In the genomic region with DNA sequence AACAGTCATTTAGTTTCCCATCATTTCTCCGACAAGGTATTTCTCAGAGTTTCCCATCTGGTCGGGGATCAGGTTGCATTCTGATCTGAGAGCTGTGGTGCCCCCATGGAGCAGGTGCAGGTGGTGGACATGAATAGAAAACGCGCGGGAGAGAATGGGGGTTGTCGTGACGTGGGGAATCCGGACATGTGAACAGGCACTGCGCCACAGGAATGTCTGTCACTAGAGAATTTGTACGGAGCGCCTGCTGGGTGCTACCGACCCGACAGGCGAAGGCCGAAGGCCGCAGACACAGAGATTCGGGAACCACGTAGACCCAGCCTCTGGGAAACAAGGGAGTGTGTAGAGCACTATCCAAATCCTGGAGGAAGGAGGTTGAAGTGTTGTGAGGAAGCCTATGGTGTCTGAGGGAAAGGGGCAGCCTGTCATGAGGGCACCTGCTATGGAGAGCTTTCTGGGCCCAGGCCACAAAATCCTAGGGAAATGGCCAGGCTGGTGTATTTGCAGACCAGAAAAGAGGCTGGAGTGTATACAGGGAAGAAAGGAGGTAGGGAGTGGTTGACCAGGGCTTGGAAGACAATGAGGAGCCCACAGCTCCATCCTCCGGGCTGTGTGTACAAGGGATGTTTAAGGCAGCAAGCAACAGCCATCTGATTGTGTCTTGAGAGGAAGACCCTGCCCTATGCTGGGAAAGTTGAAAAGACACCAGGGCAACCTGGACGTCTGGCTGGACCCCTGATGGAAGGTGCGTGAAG, we compare ENCODE assay signal across 8 mouse cellular contexts. TPM values are rescaled to one million over a fixed set of nuclear protein-coding genes. Genes with fewer than 3 reads are reported as not detected.
A peak's percentile ranks its signal among the peaks of the same experiment; 100 is the strongest.
DNase-seq lines count a peak whose midpoint lies in the region; ATAC-seq lines count a peak whose summit lies in the region.

No protein-coding gene starts in this region.

- 8% methylated on average over 21 of the region's 21 CpGs for WGBS in forebrain, embryonic 12.5 days
- 6% methylated on average over 21 of the region's 21 CpGs for WGBS in heart, embryonic 16.5 days
- 10% methylated on average over 21 of the region's 21 CpGs for WGBS in liver, embryonic 13.5 days (ENCODE audit: insufficient replicate concordance)
- 8% methylated on average over 21 of the region's 21 CpGs for WGBS in neural tube, embryonic 12.5 days

- peak overlapping the region; percentile 72 for H3K9ac ChIP-seq in forebrain, embryonic 12.5 days
- peak overlapping the region; percentile 84 for H3K9ac ChIP-seq in heart, embryonic 16.5 days (ENCODE audit: low read length)
- H3K9ac ChIP-seq in liver, embryonic 13.5 days, result peak overlapping the region; percentile 52
- peak overlapping the region; percentile 64 for H3K9ac ChIP-seq in neural tube, embryonic 12.5 days

- peak; percentile 55 for DNase-seq in CD4-positive, CD25-positive, alpha-beta regulatory T cell, adult 2 months (ENCODE audit: low read depth, low spot score)
- DNase-seq in adrenal gland, postnatal 36 days, result peak; percentile 49 to 63
- peak; percentile 28 to 66 for DNase-seq in kidney, postnatal 36 days
- no peak for DNase-seq in liver, embryonic 13.5 days
- peak; percentile 57 for DNase-seq in testis, postnatal 10 days (ENCODE audit: low spot score)

- H3K36me3 ChIP-seq in forebrain, embryonic 12.5 days (replicated peaks), result 0 out of 2 replicates have a peak, but pooled peaks cover 3% of the 10 kb centered on the region
- 0 out of 2 replicates have a peak, but pooled peaks cover 2% of the 10 kb centered on the region for H3K36me3 ChIP-seq in heart, embryonic 16.5 days (ENCODE audit: control insufficient read depth, insufficient read depth)
- no peaks in the 10 kb centered on the region for H3K36me3 ChIP-seq in liver, embryonic 13.5 days
- H3K36me3 ChIP-seq in neural tube, embryonic 12.5 days, result no peaks in the 10 kb centered on the region

- H3K27ac ChIP-seq in forebrain, embryonic 12.5 days, result peak overlapping the region; percentile 27
- H3K27ac ChIP-seq in heart, embryonic 16.5 days (ENCODE audit: low read length), result peak overlapping the region; percentile 95
- no peak overlapping the region for H3K27ac ChIP-seq in liver, embryonic 13.5 days
- no peak overlapping the region for H3K27ac ChIP-seq in neural tube, embryonic 12.5 days

- H3K4me3 ChIP-seq in forebrain, embryonic 12.5 days (replicated peaks), result peak overlapping the region; percentile 58
- peak overlapping the region; percentile 84 for H3K4me3 ChIP-seq in heart, embryonic 16.5 days (ENCODE audit: low read length)
- peak overlapping the region; percentile 55 for H3K4me3 ChIP-seq in liver, embryonic 13.5 days (replicated peaks)
- H3K4me3 ChIP-seq in neural tube, embryonic 12.5 days, result peak overlapping the region; percentile 47

- H3K4me2 ChIP-seq in forebrain, embryonic 12.5 days, result peak overlapping the region; percentile 82
- peak overlapping the region; percentile 79 for H3K4me2 ChIP-seq in heart, embryonic 16.5 days (ENCODE audit: low read depth, low read length)
- H3K4me2 ChIP-seq in liver, embryonic 13.5 days, result peak overlapping the region; percentile 76
- H3K4me2 ChIP-seq in neural tube, embryonic 12.5 days (replicated peaks), result peak overlapping the region; percentile 79

- no peaks in the 10 kb centered on the region for H3K27me3 ChIP-seq in forebrain, embryonic 12.5 days
- H3K27me3 ChIP-seq in heart, embryonic 16.5 days (ENCODE audit: control insufficient read depth, insufficient read depth, low read length), result no peaks in the 10 kb centered on the region
- 0 out of 2 replicates have a peak, but pooled peaks cover 4% of the 10 kb centered on the region for H3K27me3 ChIP-seq in liver, embryonic 13.5 days
- no peaks in the 10 kb centered on the region for H3K27me3 ChIP-seq in neural tube, embryonic 12.5 days (replicated peaks)

- peaks cover 18% of the 10 kb centered on the region; the same call in 1 of the 2 replicates for H3K4me1 ChIP-seq in forebrain, embryonic 12.5 days
- H3K4me1 ChIP-seq in heart, embryonic 16.5 days (ENCODE audit: control insufficient read depth, insufficient read depth, low read length), result peaks cover 28% of the 10 kb centered on the region
- peaks cover 14% of the 10 kb centered on the region for H3K4me1 ChIP-seq in liver, embryonic 13.5 days (replicated peaks)
- H3K4me1 ChIP-seq in neural tube, embryonic 12.5 days, result 0 out of 2 replicates have a peak, but pooled peaks cover 3% of the 10 kb centered on the region

- no peaks in the 10 kb centered on the region for H3K9me3 ChIP-seq in forebrain, embryonic 12.5 days
- H3K9me3 ChIP-seq in heart, embryonic 16.5 days (replicated peaks; ENCODE audit: control insufficient read depth, low read length), result no peaks in the 10 kb centered on the region
- H3K9me3 ChIP-seq in liver, embryonic 13.5 days (replicated peaks), result no peaks in the 10 kb centered on the region
- H3K9me3 ChIP-seq in neural tube, embryonic 12.5 days, result no peaks in the 10 kb centered on the region

- ATAC-seq in forebrain, embryonic 12.5 days (ENCODE audit: low FRiP score), result peak; percentile 66
- peak; percentile 62 for ATAC-seq in heart, embryonic 16.5 days (replicated peaks; ENCODE audit: extremely low read depth, insufficient read depth, low FRiP score)
- ATAC-seq in liver, embryonic 13.5 days (ENCODE audit: low read depth), result peak; percentile 16
- peak; percentile 59 for ATAC-seq in neural tube, embryonic 12.5 days (ENCODE audit: low FRiP score, low read depth)

RNA-seq across cellular contexts. Expression of a gene that starts 1.0 kb away (rescaled TPM):
- 10 to 100 TPM; 20.3 to 21.3 TPM for total RNA-seq in adrenal gland, postnatal 36 days (2021)
- polyA plus RNA-seq in forebrain, embryonic 12.5 days (2016; fragmentation: Nextera tagmentation; extraction: Ambion mirVana), result 18.4 and 21.7 TPM in 2 replicates
- polyA plus RNA-seq in heart, embryonic 16.5 days (2015; fragmentation: Nextera tagmentation; extraction: Ambion mirVana), result 43.9 and 50.1 TPM in 2 replicates
- polyA plus RNA-seq in liver, embryonic 13.5 days (2015; fragmentation: Nextera tagmentation; extraction: Ambion mirVana), result 1.9 and 2.1 TPM in 2 replicates
- 20.4 and 24.3 TPM in 2 replicates for polyA plus RNA-seq in neural tube, embryonic 12.5 days (2016; fragmentation: Nextera tagmentation; extraction: Ambion mirVana)

Comparison
In these comparisons a context has a peak if more than half of its experiments do, and no peak if none do; other contexts are left out.
1. ATAC-seq: peak in every context shown above with its lines; median percentile 66 in forebrain, embryonic 12.5 days; 62 in heart, embryonic 16.5 days; 59 in neural tube, embryonic 12.5 days; 16 in liver, embryonic 13.5 days.
2. H3K27ac ChIP-seq: peak in forebrain, embryonic 12.5 days (single experiment) and heart, embryonic 16.5 days (single experiment); none in liver, embryonic 13.5 days (single experiment) and neural tube, embryonic 12.5 days (single experiment).
3. Peak in every context shown above with its lines, with median percentiles within 50 percentile points of each other: H3K4me2 ChIP-seq, H3K4me3 ChIP-seq and H3K9ac ChIP-seq.